Mouse (Mus musculus): ENCODE data around the gene Olfr1062.
"Not testable (repeated sequence)": the region's sequence is repeated elsewhere in the genome, so short reads cannot be mapped to it uniquely, and the experiment has no call there.

- TF ChIP-seq CTCF, EP300 (IDR thresholded peaks at IDR 0.05; ENCODE audit: low read depth): not testable (repeated sequence)
These were observed 23.9 kb upstream of the Olfr1062 start, which contains the start of gene Olfr1065 for GRCm38 (mm10) chr2:86450491-86450890.
